Mouse (Mus musculus) heart, adult 2 months (tissue): ENCODE results near the gene Mov10l1. TPM values are rescaled to one million over a fixed set of nuclear protein-coding genes. Genes with fewer than 3 reads are reported as not detected.

Experiments
- DNase-seq, 2 experiments: peaks; one replicate each; pipeline ENCODE4 v3.0.0; 2021
- H3K27ac ChIP-seq: fragments of 200-600 bp; 2 replicates; pipeline ENCODE4 v1.8.1; 2022
- H3K27me3 ChIP-seq: fragments of 200-500 bp; 2 replicates; pipeline ENCODE4 v1.6.1; 2012; ENCODE audit warnings: mild to moderate bottlenecking, low read length, inconsistent platforms, mixed read lengths; ENCODE audit not compliant: control insufficient read depth, insufficient read depth
- H3K36me3 ChIP-seq: fragments of 200-500 bp; 2 replicates; pipeline ENCODE4 v1.6.1; 2012; ENCODE audit warnings: low read length, inconsistent platforms; ENCODE audit not compliant: control insufficient read depth, insufficient read depth
- H3K4me1 ChIP-seq: fragments of 200-500 bp; 2 replicates; pipeline ENCODE4 v1.6.1; 2011; ENCODE audit warnings: low read length; ENCODE audit not compliant: control insufficient read depth, insufficient read depth
- H3K4me3 ChIP-seq: fragments of 200-600 bp; 2 replicates; pipeline ENCODE4 v1.8.1; 2022
- H3K79me2 ChIP-seq: fragments of 200-500 bp; replicated peaks from 2 replicates; pipeline ENCODE4 v1.6.1; 2012; ENCODE audit warnings: mild to moderate bottlenecking, inconsistent platforms, low read length, moderate library complexity, mixed read lengths; ENCODE audit not compliant: control insufficient read depth, insufficient read depth
- H3K9ac ChIP-seq: fragments of 200-500 bp; 2 replicates; pipeline ENCODE4 v1.6.1; 2012; ENCODE audit warnings: low read depth, mild to moderate bottlenecking, control low read depth, inconsistent platforms, low read length, mixed read lengths
- CTCF ChIP-seq: fragments of 200-600 bp; IDR thresholded peaks from 2 replicates; pipeline ENCODE4 v1.8.1; 2022; ENCODE audit warnings: antibody characterized with exemption, mild to moderate bottlenecking, moderate library complexity
- EP300 ChIP-seq: fragments of 200-500 bp; IDR thresholded peaks from 2 replicates; pipeline ENCODE4 v1.6.1; 2011; ENCODE audit warnings: low read depth, low read length, control low read depth; ENCODE audit not compliant: insufficient read depth
- POLR2A ChIP-seq: fragments of 200-500 bp; IDR thresholded peaks from 2 replicates; pipeline ENCODE4 v1.6.1; 2011; ENCODE audit warnings: mild to moderate bottlenecking, low read depth, low read length, control low read depth; ENCODE audit not compliant: insufficient read depth
- WGBS: fragments of 180-500 bp; shearing (Covaris S2); methylation state at CpG from one replicate; pipeline ENCODE4 v1.1.7; 2018; 5-methylcytosine and 5-hydroxymethylcytosine counted together
- intact Hi-C: fragments of 180-260 bp; cut with DNase I; formaldehyde crosslinking; loops from one replicate; pipeline ENCODE4 v1.15.1; 2025
- polyA plus RNA-seq: library from polyadenylated mRNA; depleted of rRNA; stranded (reverse); fragments of >200 nt; gene quantifications from 2 replicates; pipeline ENCODE4 v1.2.3, GENCODE M21; 2012
- total RNA-seq, 2 experiments: library from RNA; stranded (reverse); gene quantifications; 2 replicates each; pipeline ENCODE4 v1.2.3; 2021

Mov10l1 gene
- total and polyA plus RNA-seq, 3 experiments, result 51.7 to 107 (median 96.4) TPM

GRCm38 (mm10) chr15:89060032-89060681, 77.4 kb downstream of the Mov10l1 start:
- no peak for TF ChIP-seq EP300
- Histone ChIP-seq H3K4me1 (no peaks in the 10 kb centered on the region), H3K79me2 (no peaks in the 10 kb centered on the region), H3K4me3 (peak overlapping the region; percentile 48), H3K9ac (peak overlapping the region; percentile 56), H3K27ac (no peak overlapping the region), H3K27me3 (peaks cover 3% of the 10 kb centered on the region), H3K36me3 (no peaks in the 10 kb centered on the region)
- intact Hi-C loops, result no loop called here
- 5% methylated on average over 40 of the region's 48 CpGs for WGBS
- peak; percentile 6 to 34 for DNase-seq

GRCm38 (mm10) chr15:89060811-89061460, 78.2 kb downstream of the Mov10l1 start:
- peak in 1 of 2 experiments; percentile 11 for DNase-seq
- no peak overlapping the region for H3K27ac ChIP-seq
- TF ChIP-seq CTCF (no peak), EP300 (no peak), POLR2A (no peak)
- no peaks in the 10 kb centered on the region for H3K79me2 ChIP-seq
- no peak overlapping the region for H3K9ac ChIP-seq
- no peak overlapping the region for H3K4me3 ChIP-seq
- peaks cover 3% of the 10 kb centered on the region for H3K27me3 ChIP-seq
- H3K4me1 ChIP-seq, result no peaks in the 10 kb centered on the region
- WGBS, result 87% methylated on average over 12 of the region's 12 CpGs
- H3K36me3 ChIP-seq, result no peaks in the 10 kb centered on the region
- intact Hi-C loops, result no loop called here

- Histone ChIP-seq H3K4me1 (no peaks in the 10 kb centered on the region), H3K27ac (no peak overlapping the region), H3K9ac (no peak overlapping the region), H3K79me2 (no peaks in the 10 kb centered on the region), H3K4me3 (no peak overlapping the region), H3K27me3 (peaks cover 3% of the 10 kb centered on the region), H3K36me3 (no peaks in the 10 kb centered on the region)
- WGBS, result 74% methylated on average over 6 of the region's 6 CpGs
- TF ChIP-seq POLR2A (no peak), EP300 (no peak), CTCF (no peak)
- intact Hi-C loops, result no loop called here
- DNase-seq, result no peak
These were observed 79.2 kb downstream of the Mov10l1 start for GRCm38 (mm10) chr15:89061761-89062517.

GRCm38 (mm10) chr15:89062518-89062910, 79.8 kb downstream of the Mov10l1 start:
- no peaks in the 10 kb centered on the region for H3K36me3 ChIP-seq
- H3K9ac ChIP-seq, result no peak overlapping the region
- DNase-seq, result no peak
- intact Hi-C loops, result no loop called here
- no peak overlapping the region for H3K4me3 ChIP-seq
- no peaks in the 10 kb centered on the region for H3K79me2 ChIP-seq
- TF ChIP-seq EP300 (no peak), CTCF (no peak), POLR2A (no peak)
- WGBS, result 68% methylated on average over 5 of the region's 5 CpGs
- H3K27ac ChIP-seq, result no peak overlapping the region
- H3K27me3 ChIP-seq, result peaks cover 3% of the 10 kb centered on the region
- no peaks in the 10 kb centered on the region for H3K4me1 ChIP-seq

GRCm38 (mm10) chr15:89063001-89063400, 80.3 kb downstream of the Mov10l1 start:
- Histone ChIP-seq H3K79me2 (no peaks in the 10 kb centered on the region), H3K9ac (no peak overlapping the region), H3K36me3 (no peaks in the 10 kb centered on the region), H3K27me3 (peaks cover 5% of the 10 kb centered on the region), H3K27ac (no peak overlapping the region), H3K4me1 (no peaks in the 10 kb centered on the region), H3K4me3 (no peak overlapping the region)
- intact Hi-C loops, result no loop called here
- 74% methylated on average over 7 of the region's 7 CpGs for WGBS
- DNase-seq, result no peak
- no peak for TF ChIP-seq POLR2A
- no peak for TF ChIP-seq EP300
- no peak for TF ChIP-seq CTCF

- Histone ChIP-seq H3K36me3 (no peaks in the 10 kb centered on the region), H3K9ac (no peak overlapping the region), H3K27ac (no peak overlapping the region), H3K79me2 (no peaks in the 10 kb centered on the region), H3K4me3 (no peak overlapping the region), H3K4me1 (no peaks in the 10 kb centered on the region), H3K27me3 (peaks cover 6% of the 10 kb centered on the region)
- TF ChIP-seq POLR2A (no peak), EP300 (no peak), CTCF (no peak)
- intact Hi-C loops, result no loop called here
- no peak for DNase-seq
- 62% methylated on average over 6 of the region's 6 CpGs for WGBS
These were observed 80.8 kb downstream of the Mov10l1 start for GRCm38 (mm10) chr15:89063536-89063935.
